Mouse (Mus musculus) naive thymus-derived CD4-positive, alpha-beta T cell, adult 5 months (primary cell): ENCODE results near the gene Bend5. TPM values are rescaled to one million over a fixed set of nuclear protein-coding genes. Genes with fewer than 3 reads are reported as not detected.

Experiments
- polyA plus RNA-seq: library from polyadenylated mRNA; unstranded; fragments of 100-300 nt; shearing (Covaris generic); gene quantifications from one replicate; pipeline ENCODE4 v1.2.1, GENCODE M21; 2017

Gene Bend5
- polyA plus RNA-seq = 7.3 TPM

DNA sequence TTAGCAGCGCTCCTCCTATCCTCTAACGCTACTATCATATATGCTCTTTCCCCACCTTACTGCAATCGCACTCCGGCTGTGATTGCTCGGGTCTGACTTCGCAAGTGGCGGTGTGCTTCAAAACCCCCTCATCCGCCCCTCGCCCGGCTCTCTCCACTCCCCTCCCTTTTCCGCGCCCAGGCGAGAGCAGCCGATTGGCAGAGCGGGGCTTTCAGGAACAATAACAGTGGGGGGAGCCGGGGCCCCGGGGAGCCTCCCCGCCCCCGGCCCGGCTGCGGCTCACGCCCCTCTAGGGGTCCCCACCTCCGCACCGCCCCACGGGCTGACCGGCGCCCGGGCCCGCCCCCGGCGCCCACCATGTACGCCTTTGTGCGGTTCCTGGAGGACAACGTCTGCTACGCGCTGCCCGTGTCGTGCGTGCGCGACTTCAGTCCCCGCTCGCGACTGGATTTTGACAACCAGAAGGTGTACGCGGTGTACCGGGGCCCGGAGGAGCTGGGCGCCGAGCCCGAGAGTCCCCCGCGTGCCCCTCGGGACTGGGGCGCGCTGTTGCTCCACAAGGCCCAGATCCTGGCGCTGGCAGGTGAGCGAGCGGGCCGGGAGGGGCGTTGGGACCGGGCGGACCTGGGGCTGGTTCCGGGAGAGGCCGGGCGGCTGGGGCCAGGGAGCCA is at the start of gene Bend5:
Bend5 (plus strand) TSS at position 189 of the 671 bp plus-strand sequence.

